Mouse (Mus musculus) liver, embryonic 11.5 days (tissue): ENCODE results near the gene Glis3. TPM values are rescaled to one million over a fixed set of nuclear protein-coding genes. Genes with fewer than 3 reads are reported as not detected.

Experiments
- ATAC-seq: fragments of 200-750 bp; cut with Nextera tagmentation; replicated peaks from 2 replicates; pipeline ENCODE4 v1.8.0; 2017; ENCODE audit warnings: moderate number of reproducible peaks, mild to moderate bottlenecking, moderate TSS enrichment, moderate library complexity; ENCODE audit not compliant: low FRiP score
- DNase-seq: peaks from one replicate; pipeline ENCODE4 v3.0.0-alpha.2; 2017; ENCODE audit warnings: low spot score
- H3K27ac ChIP-seq: fragments of 300-500 bp; sonication (generic); 2 replicates; pipeline ENCODE4 v1.5.1; 2014; ENCODE audit warnings: mild to moderate bottlenecking, low read depth, low read length, control low read depth
- H3K27me3 ChIP-seq: fragments of 300-500 bp; sonication (generic); replicated peaks from 2 replicates; pipeline ENCODE4 v1.6.1; 2014; ENCODE audit warnings: low read length, mixed read lengths; ENCODE audit not compliant: control insufficient read depth, insufficient read depth
- H3K36me3 ChIP-seq: fragments of 300-500 bp; sonication (generic); 2 replicates; pipeline ENCODE4 v1.6.1; 2014; ENCODE audit warnings: mild to moderate bottlenecking, low read length, moderate library complexity, mixed read lengths; ENCODE audit not compliant: control insufficient read depth, insufficient read depth
- H3K4me1 ChIP-seq: fragments of 300-500 bp; sonication (generic); replicated peaks from 2 replicates; pipeline ENCODE4 v1.6.1; 2014; ENCODE audit warnings: low read length, mixed read lengths; ENCODE audit not compliant: control insufficient read depth, insufficient read depth
- H3K4me2 ChIP-seq: fragments of 300-500 bp; sonication (generic); 2 replicates; pipeline ENCODE4 v1.6.1; 2014; ENCODE audit warnings: mild to moderate bottlenecking, control low read depth, moderate library complexity
- H3K4me3 ChIP-seq: fragments of 300-500 bp; sonication (generic); 2 replicates; pipeline ENCODE4 v1.5.1; 2014; ENCODE audit warnings: low read depth, low read length, control low read depth
- H3K9ac ChIP-seq: fragments of 300-500 bp; sonication (generic); 2 replicates; pipeline ENCODE4 v1.6.1; 2014; ENCODE audit warnings: low read depth, low read length, control low read depth
- H3K9me3 ChIP-seq: fragments of 300-500 bp; sonication (generic); 2 replicates; pipeline ENCODE4 v1.6.1; 2016; ENCODE audit warnings: low read length, inconsistent platforms, mixed read lengths; ENCODE audit not compliant: control insufficient read depth
- WGBS: fragments of 180-500 bp; shearing (Covaris S2); extraction: QIAGEN DNeasy Blood & Tissue Kit; methylation state at CpG from one replicate; pipeline ENCODE4 v1.1.7; 2014; 5-methylcytosine and 5-hydroxymethylcytosine counted together
- polyA plus RNA-seq: library from polyadenylated mRNA; unstranded; fragments of >200 nt; fragmentation: Nextera tagmentation; extraction: Ambion mirVana; gene quantifications from 2 replicates; pipeline ENCODE4 v1.2.1, GENCODE M21; 2014

Gene Glis3
- polyA plus RNA-seq, 1 experiment from 2014 or later: 0.47 TPM

GRCm38 (mm10) chr19:28663148-28663547, 16.7 kb downstream of the Glis3 start:
- 55% methylated on average over 10 of the region's 10 CpGs for WGBS
- Histone ChIP-seq H3K27me3 (no peaks in the 10 kb centered on the region), H3K4me1 (no peaks in the 10 kb centered on the region), H3K9ac (no peak overlapping the region), H3K27ac (no peak overlapping the region), H3K4me3 (no peak overlapping the region), H3K9me3 (no peaks in the 10 kb centered on the region), H3K36me3 (no peaks in the 10 kb centered on the region), H3K4me2 (no peak overlapping the region)
- no peak for DNase-seq
- ATAC-seq: no peak

GRCm38 (mm10) chr19:28662474-28662873, 17.4 kb downstream of the Glis3 start:
- H3K4me3 ChIP-seq: no peak overlapping the region
- H3K9me3 ChIP-seq: no peaks in the 10 kb centered on the region
- no peaks in the 10 kb centered on the region for H3K4me1 ChIP-seq
- H3K4me2 ChIP-seq: no peak overlapping the region
- no peak for DNase-seq
- no peak overlapping the region for H3K27ac ChIP-seq
- H3K36me3 ChIP-seq: no peaks in the 10 kb centered on the region
- no peaks in the 10 kb centered on the region for H3K27me3 ChIP-seq
- no peak for ATAC-seq
- 53% methylated on average over 8 of the region's 8 CpGs for WGBS
- H3K9ac ChIP-seq: no peak overlapping the region

- Histone ChIP-seq H3K27ac (no peak overlapping the region), H3K27me3 (no peaks in the 10 kb centered on the region)
- 88% methylated on average over 7 of the region's 7 CpGs for WGBS
Measured at GRCm38 (mm10) chr19:28660912-28661311, 19.0 kb downstream of the Glis3 start.

GRCm38 (mm10) chr19:28657686-28658195, 22.1 kb downstream of the Glis3 start:
- Histone ChIP-seq H3K4me1 (no peaks in the 10 kb centered on the region), H3K36me3 (no peaks in the 10 kb centered on the region)
- ATAC-seq: no peak

More at GRCm38 (mm10) chr19:28660912-28661311, 19.0 kb downstream of the Glis3 start:
- DNase-seq (no peak), ATAC-seq (no peak)
- Histone ChIP-seq H3K4me1 (no peaks in the 10 kb centered on the region), H3K4me3 (no peak overlapping the region), H3K9me3 (no peaks in the 10 kb centered on the region), H3K9ac (no peak overlapping the region), H3K36me3 (no peaks in the 10 kb centered on the region), H3K4me2 (no peak overlapping the region)

GRCm38 (mm10) chr19:28656882-28657281, 23.0 kb downstream of the Glis3 start:
- ATAC-seq (no peak), DNase-seq (no peak)
- Histone ChIP-seq H3K4me2 (no peak overlapping the region), H3K27ac (no peak overlapping the region), H3K36me3 (no peaks in the 10 kb centered on the region), H3K4me1 (no peaks in the 10 kb centered on the region), H3K9me3 (no peaks in the 10 kb centered on the region), H3K27me3 (no peaks in the 10 kb centered on the region), H3K4me3 (no peak overlapping the region), H3K9ac (no peak overlapping the region)
- 79% methylated on average over 6 of the region's 6 CpGs for WGBS

More at GRCm38 (mm10) chr19:28657686-28658195, 22.1 kb downstream of the Glis3 start:
- WGBS: 72% methylated on average over 5 of the region's 5 CpGs
- no peak for DNase-seq
- Histone ChIP-seq H3K27ac (no peak overlapping the region), H3K9ac (no peak overlapping the region), H3K4me3 (no peak overlapping the region), H3K9me3 (no peaks in the 10 kb centered on the region), H3K27me3 (no peaks in the 10 kb centered on the region), H3K4me2 (no peak overlapping the region)

GRCm38 (mm10) chr19:28655166-28655565, 24.7 kb downstream of the Glis3 start:
- no peak for ATAC-seq
- Histone ChIP-seq H3K36me3 (no peaks in the 10 kb centered on the region), H3K4me2 (no peak overlapping the region), H3K4me1 (no peaks in the 10 kb centered on the region), H3K27me3 (no peaks in the 10 kb centered on the region), H3K4me3 (no peak overlapping the region), H3K27ac (no peak overlapping the region), H3K9ac (no peak overlapping the region), H3K9me3 (no peaks in the 10 kb centered on the region)
- 78% methylated on average over 7 of the region's 7 CpGs for WGBS
- DNase-seq: no peak

- Histone ChIP-seq H3K4me1 (no peaks in the 10 kb centered on the region), H3K27me3 (no peaks in the 10 kb centered on the region), H3K4me2 (no peak overlapping the region), H3K27ac (no peak overlapping the region), H3K4me3 (no peak overlapping the region), H3K36me3 (no peaks in the 10 kb centered on the region), H3K9ac (no peak overlapping the region), H3K9me3 (no peaks in the 10 kb centered on the region)
- ATAC-seq (no peak), DNase-seq (no peak)
- 66% methylated on average over 5 of the region's 5 CpGs for WGBS
Measured at GRCm38 (mm10) chr19:28650836-28651235, 29.0 kb downstream of the Glis3 start.

GRCm38 (mm10) chr19:28649489-28649888, 30.4 kb downstream of the Glis3 start:
- ATAC-seq (no peak), DNase-seq (no peak)

GRCm38 (mm10) chr19:28648881-28649280, 31.0 kb downstream of the Glis3 start:
- Histone ChIP-seq H3K27me3 (no peaks in the 10 kb centered on the region), H3K4me2 (no peak overlapping the region), H3K36me3 (no peaks in the 10 kb centered on the region), H3K27ac (no peak overlapping the region), H3K9ac (no peak overlapping the region), H3K9me3 (no peaks in the 10 kb centered on the region), H3K4me3 (no peak overlapping the region), H3K4me1 (no peaks in the 10 kb centered on the region)
- ATAC-seq: no peak
- no peak for DNase-seq
- 51% methylated on average over 4 of the region's 4 CpGs for WGBS

More at GRCm38 (mm10) chr19:28649489-28649888, 30.4 kb downstream of the Glis3 start:
- 69% methylated on average over 5 of the region's 5 CpGs for WGBS
- H3K4me2 ChIP-seq: no peak overlapping the region
- no peak overlapping the region for H3K9ac ChIP-seq
- no peaks in the 10 kb centered on the region for H3K4me1 ChIP-seq
- H3K27me3 ChIP-seq: no peaks in the 10 kb centered on the region
- no peak overlapping the region for H3K27ac ChIP-seq
- H3K9me3 ChIP-seq: no peaks in the 10 kb centered on the region
- no peaks in the 10 kb centered on the region for H3K36me3 ChIP-seq
- H3K4me3 ChIP-seq: no peak overlapping the region
